Mouse (Mus musculus): ENCODE results near the gene Cyp2r1.
"Not testable (repeated sequence)": the region's sequence is repeated elsewhere in the genome, so short reads cannot be mapped to it uniquely, and the experiment has no call there.

Cyp2r1 gene

DNA sequence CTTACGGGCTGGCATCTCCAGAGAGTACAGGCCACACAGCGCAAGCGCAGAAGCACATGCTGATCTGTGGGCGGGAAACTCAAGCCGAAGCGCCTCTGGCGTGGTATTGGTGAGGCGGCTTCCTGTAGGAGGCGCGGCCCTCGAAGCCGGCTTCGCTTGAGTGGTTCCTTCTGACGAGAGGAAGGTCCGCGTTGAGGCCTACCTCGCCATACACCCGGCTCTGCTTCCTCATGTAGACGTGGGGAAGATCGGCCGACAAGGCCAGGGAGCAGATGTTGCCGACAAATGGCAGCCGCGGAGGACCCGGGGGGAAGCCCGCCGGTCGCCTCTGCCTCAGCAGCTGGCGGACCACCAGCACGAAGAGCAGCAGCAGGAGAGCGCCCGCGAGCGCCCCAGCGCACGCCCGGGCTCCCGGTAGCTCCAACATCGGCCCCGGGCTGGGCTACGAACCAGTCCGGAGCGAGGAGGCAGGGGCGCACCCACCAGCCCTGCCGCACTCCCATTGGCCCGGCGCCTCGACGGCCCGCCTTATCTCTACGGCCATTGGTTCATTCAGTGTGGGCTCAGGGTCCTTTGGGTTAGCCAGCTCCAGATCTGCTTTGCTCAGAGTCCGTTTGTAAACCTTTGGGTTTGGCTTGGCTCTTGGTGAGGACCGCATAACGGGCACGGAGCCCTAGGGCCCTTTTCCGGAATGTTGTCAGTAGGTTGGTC lies at the start of gene Cyp2r1:
Gene Cyp2r1 (minus strand): TSS at position 442 of the 711 bp plus-strand sequence.
- peak; percentile 94 for DNase-seq (ENCODE audit: low read depth, low spot score)

DNA sequence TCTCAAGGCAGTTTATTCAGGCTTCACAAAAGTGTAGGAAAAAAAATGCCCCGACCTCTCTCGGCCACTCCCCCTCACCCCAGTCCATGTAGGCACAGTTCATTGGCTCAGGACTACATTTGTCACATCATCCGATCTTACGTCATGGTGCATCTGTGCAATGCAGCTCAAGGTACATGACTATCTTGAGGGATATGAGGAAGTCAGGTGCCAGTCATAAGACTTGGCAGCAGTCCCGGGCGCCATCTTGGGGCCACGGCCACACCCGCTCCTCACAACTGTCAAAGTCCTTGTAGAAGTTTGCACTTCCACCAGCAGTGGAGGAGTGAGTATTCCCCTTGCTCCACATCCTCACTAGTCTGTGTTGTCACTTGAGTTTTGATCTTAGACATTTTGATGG lies 31.6 kb upstream of the Cyp2r1 start:
- not testable (repeated sequence) for DNase-seq (ENCODE audit: low read depth, low spot score)

DNA sequence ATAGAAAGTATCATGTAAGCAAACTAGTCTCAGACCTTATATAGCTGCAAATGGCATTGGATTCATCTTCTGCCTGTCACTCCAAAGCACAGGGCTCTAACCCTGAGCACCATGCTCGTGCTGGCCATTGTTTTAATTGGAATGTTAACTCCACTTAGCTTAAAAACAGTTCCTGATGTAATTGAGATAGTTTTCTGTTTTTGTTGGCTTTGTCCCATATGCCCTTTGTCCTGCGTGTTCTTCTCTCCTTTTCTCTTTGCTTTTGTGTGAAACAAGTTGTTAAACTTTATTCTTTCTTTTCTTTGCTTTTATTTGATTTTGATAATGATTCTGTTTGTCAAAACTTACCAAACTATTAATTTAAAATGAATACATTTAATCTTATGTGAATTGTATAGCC lies 19.7 kb upstream of the Cyp2r1 start:
- no peak for DNase-seq (ENCODE audit: low read depth, low spot score)

DNA sequence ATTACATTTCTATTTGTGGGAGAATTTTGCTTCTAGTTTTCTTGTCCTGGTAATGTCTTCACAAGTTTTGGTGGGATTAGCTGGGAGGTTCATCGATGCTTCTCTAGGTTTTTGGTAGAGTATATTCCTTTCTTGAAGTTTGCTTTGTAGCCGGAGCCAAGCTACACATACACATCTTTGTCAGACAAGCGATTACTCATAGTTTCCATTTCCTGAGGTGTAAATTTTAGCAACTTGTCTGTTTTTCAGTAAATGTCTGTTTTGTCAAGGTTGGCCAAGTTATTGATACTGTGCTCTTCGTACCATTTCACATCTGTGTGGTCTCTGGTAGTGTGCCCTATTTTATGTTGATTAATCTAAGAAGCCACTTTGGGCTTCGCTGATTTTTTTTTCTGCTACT lies 18.4 kb upstream of the Cyp2r1 start:
- DNase-seq (ENCODE audit: low read depth, low spot score) = no peak

DNA sequence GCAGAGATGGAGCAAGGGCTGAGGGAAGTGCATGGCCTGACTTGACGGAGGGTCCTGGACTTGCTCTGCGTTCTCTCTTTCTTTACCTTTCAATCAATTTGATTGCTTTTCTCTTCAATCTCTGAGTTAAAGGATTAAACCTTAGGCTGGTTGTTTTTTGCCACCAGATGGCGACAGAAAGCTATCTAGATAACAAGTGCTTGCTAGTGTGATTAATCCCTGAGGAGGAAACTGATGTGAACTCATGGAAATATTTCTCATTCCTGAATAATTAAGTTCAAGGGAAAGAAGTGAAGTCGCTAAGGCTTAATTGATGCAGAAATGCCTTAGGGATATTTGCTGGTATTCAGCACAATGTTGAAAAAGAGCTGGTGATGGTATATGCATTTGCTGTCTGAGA lies 17.7 kb upstream of the Cyp2r1 start:
- DNase-seq (ENCODE audit: low read depth, low spot score) = peak; percentile 69

DNA sequence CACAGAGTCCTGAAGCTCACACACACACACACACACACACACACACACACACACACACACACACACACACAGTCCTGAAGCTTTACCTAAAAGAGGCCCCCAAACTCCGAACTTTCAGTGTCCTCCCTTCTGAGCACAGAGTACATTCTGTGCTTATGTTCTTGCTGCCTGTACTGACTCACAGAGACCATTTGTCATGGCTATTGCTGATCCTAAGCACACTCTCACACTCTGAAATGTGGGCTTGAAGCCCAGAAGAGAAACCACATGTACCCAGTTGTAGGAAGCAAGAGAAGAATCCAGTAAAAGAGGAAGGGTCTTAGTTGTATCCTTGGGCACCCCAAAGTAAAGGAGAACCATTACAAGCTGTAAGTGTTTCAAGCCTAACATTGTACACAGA lies 14.9 kb upstream of the Cyp2r1 start:
- no peak for DNase-seq (ENCODE audit: low read depth, low spot score)

DNA sequence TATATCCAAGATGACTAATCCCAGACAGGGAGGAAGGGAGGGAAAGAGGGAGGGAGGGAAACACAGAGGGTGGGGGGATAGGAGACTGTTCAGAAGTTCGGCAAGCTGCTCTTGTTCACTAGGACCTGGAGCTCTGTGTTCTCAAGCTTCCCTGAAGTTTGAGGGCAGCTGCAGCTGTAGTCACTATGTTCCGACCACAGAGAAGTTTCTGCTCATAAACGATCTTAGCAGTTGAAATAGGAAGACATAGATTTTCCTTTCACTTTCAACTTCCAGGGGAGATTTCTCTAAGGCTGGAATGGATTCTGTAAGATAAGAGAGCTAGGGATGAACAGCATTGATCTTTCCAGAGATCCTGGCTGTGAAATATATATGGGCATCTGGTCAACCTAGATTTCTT lies 14.2 kb upstream of the Cyp2r1 start:
- no peak for DNase-seq (ENCODE audit: low read depth, low spot score)

DNA sequence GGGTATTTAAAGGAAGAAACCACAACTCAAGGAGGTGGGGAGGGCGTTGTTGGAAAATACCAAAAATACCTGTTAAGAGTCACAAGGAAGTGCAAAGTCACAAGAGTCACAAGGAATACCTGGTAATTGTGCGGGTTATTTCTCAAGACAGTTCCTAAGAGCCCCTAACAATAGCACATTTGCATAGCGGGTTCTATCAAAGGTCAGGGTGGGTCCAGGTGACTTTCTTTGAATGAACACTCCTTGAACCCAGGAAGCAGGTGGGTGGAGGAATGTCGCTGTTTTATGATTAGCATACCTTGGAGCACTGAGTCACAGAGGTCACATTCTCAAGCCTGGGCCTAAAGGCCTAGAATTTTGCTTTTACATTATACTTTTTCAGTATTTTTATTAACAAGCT lies 11.1 kb upstream of the Cyp2r1 start:
- DNase-seq (ENCODE audit: low read depth, low spot score) = peak; percentile 74

DNA sequence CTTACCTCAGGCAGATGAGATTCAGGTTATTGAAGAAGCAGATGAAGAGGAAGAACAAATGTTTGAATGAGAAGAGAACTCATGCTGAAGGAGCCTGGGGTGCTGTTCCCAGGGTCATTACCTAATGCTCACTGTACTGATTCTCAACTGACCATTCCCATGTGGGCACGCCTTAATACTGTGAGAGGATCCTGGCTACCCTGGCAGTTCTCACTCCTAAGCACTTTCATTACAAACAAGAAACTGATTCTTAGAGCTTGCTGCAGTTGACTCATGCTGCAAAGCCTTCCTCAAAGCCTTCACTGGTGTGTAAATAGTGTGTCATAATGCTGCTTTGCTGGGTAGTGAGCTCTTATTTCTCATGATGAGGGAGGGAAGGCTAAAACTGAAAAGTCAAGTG lies 26.6 kb downstream of the Cyp2r1 start:
- no peak for DNase-seq (ENCODE audit: low read depth, low spot score)

DNA sequence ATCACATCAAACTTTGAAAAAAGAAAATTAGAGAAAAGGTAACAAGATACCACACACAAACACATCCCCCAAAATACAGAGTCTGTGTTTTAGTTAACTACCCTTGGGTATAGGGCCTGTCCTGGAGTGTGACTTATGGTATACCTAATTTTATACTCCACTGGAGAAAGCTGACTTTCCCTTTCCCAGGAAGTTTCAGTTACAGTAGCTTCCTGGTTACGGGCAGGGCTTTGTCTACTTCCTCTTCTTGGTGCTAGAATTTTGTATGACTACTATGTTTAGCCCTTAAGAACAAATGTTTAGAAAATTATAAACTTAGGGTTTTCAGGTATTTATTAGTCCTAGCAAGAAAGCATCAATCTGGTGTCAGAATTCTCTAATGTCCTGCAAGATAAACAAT lies 36.5 kb downstream of the Cyp2r1 start:
- no peak for DNase-seq (ENCODE audit: low read depth, low spot score)

DNA sequence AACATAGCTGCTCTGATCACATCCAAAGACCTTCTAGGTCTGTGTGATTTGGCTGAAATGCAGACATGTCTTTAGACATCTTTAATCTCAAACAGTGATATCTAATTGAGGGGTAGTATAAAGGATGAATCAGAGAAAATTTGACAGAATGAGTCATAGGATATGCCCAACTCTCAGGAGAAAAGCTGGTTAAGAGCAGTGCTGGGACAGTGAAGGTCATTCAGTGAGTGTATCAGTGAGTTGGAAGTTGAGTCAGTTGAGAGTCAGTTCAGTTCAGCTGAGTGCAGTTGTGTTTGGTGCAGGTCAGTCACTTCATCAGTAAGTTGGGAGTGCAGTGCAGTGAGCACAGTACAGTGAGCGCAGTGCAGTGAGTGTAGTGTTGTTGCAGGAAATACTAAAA lies 42.6 kb downstream of the Cyp2r1 start:
- DNase-seq (ENCODE audit: low read depth, low spot score) = no peak

DNA sequence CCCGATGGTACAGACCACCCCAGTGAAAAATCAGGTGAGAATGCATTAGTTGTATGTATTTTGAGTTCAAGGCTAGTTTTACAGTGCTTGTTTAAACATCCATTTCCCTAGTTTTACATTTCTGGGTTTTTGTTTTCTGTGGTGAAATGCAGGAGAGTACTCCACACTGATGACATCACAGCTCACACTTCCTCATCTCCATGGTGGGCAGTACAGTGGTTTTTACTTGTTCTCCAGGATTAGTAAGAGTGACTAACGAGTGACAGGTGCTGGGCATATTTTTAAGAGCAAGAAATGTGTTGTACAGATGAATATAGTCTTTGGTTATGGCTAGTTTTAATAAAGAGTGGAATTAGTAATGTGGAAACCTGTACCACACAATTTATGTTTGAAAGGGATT lies 53.9 kb downstream of the Cyp2r1 start:
- no peak for DNase-seq (ENCODE audit: low read depth, low spot score)
